Mouse (Mus musculus): Measurements from ENCODE around the gene Pdyn. TPM values are rescaled to one million over a fixed set of nuclear protein-coding genes. Genes with fewer than 3 reads are reported as not detected.

Pdyn gene
- polyA plus RNA-seq (2015; fragmentation: Nextera tagmentation; extraction: Ambion mirVana): 2.4 and 2.8 TPM in 2 replicates

GRCm38 (mm10) chr2:129699484-129700158 lies at the start of gene Pdyn:
TSS of gene Pdyn (minus strand) at chr2:129699844.
- Histone ChIP-seq H3K36me3 (ENCODE audit: poor library complexity, severe bottlenecking) (no peaks in the 10 kb centered on the region), H3K27ac (no peak within 1 kb of the TSS), H3K27me3 (peaks cover 25% of the 10 kb centered on the region), H3K4me2 (peak within 1 kb of the TSS; percentile 62), H3K4me3 (peak within 1 kb of the TSS; percentile 31), H3K4me1 (peaks cover 15% of the 10 kb centered on the region), H3K9ac (0 out of 2 replicates have a peak within 1 kb of the TSS, but pooled peaks have one; percentile 50), H3K9me3 (replicated peaks) (no peaks in the 10 kb centered on the region)
- ATAC-seq: peak; percentile 85
- 8% methylated on average over 20 of the region's 20 CpGs for WGBS

GRCm38 (mm10) chr2:129742016-129742415 lies 42.4 kb upstream of the Pdyn start:
- Histone ChIP-seq H3K4me1 (no peaks in the 10 kb centered on the region; the same call in 1 of the 2 replicates), H3K27me3 (no peaks in the 10 kb centered on the region), H3K4me2 (no peak overlapping the region), H3K9ac (no peak overlapping the region), H3K9me3 (replicated peaks) (no peaks in the 10 kb centered on the region), H3K4me3 (no peak overlapping the region), H3K27ac (no peak overlapping the region), H3K36me3 (ENCODE audit: poor library complexity, severe bottlenecking) (no peaks in the 10 kb centered on the region)
- no peak for ATAC-seq
- 94% methylated on average over 7 of the region's 7 CpGs for WGBS

DNA sequence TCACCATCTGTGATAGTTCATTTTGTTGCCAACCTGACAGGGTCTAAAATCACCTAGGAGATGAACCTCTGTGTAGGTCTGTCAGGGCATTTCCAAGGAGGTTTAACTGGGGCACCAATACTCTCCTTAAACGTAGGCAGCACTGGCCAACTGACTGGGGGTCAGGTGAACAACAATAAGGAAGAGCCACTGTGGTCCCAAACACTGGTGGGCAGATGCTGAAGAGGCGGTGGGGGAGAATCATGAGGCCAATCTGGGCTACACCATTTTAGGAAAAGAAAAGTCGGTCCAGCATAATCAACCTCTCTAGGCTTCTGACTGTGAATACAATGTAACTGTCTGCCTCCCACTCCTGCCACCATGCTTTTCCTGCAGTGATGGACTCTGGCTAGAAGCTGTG lies 40.9 kb upstream of the Pdyn start:
- WGBS: 79% methylated on average over 3 of the region's 3 CpGs
- no peak overlapping the region for H3K4me3 ChIP-seq
- no peak overlapping the region for H3K27ac ChIP-seq
- no peaks in the 10 kb centered on the region for H3K36me3 ChIP-seq (ENCODE audit: poor library complexity, severe bottlenecking)
- H3K9ac ChIP-seq: no peak overlapping the region
- H3K4me1 ChIP-seq: no peaks in the 10 kb centered on the region; the same call in 1 of the 2 replicates
- no peak for ATAC-seq
- H3K9me3 ChIP-seq (replicated peaks): no peaks in the 10 kb centered on the region
- no peaks in the 10 kb centered on the region for H3K27me3 ChIP-seq
- no peak overlapping the region for H3K4me2 ChIP-seq

- Histone ChIP-seq H3K4me1 (no peaks in the 10 kb centered on the region), H3K27me3 (no peaks in the 10 kb centered on the region), H3K9me3 (replicated peaks) (no peaks in the 10 kb centered on the region), H3K36me3 (ENCODE audit: poor library complexity, severe bottlenecking) (no peaks in the 10 kb centered on the region), H3K9ac (no peak overlapping the region), H3K27ac (no peak overlapping the region), H3K4me2 (no peak overlapping the region), H3K4me3 (no peak overlapping the region)
- no peak for ATAC-seq
- 86% methylated on average over 8 of the region's 8 CpGs for WGBS
Measured at GRCm38 (mm10) chr2:129734031-129734430, 34.4 kb upstream of the Pdyn start.

DNA sequence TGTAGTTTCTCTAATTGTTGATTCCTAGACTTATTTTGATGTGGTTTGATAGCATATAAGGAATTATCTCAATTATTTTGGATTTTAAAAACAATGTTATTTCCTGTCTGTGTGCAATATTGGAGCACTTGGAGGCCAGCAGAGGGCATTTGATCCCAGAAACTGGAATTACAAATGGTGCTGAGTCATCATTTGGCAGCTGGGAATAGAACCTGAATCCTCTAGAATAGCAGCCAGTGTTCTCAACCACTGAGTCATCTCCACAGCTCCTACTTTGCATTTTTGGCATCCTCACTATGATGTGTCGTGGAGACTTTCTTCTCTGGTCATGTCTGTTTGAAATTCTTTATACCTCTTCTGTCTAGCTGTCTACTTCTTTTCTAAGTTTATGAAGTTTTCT lies 30.0 kb upstream of the Pdyn start:
- Histone ChIP-seq H3K4me2 (no peak overlapping the region), H3K27me3 (no peaks in the 10 kb centered on the region), H3K27ac (no peak overlapping the region), H3K9ac (no peak overlapping the region), H3K36me3 (ENCODE audit: poor library complexity, severe bottlenecking) (no peaks in the 10 kb centered on the region), H3K9me3 (replicated peaks) (no peaks in the 10 kb centered on the region), H3K4me1 (no peaks in the 10 kb centered on the region), H3K4me3 (no peak overlapping the region)
- WGBS: 97% methylated on average over 1 of the region's 1 CpGs
- ATAC-seq: no peak

DNA sequence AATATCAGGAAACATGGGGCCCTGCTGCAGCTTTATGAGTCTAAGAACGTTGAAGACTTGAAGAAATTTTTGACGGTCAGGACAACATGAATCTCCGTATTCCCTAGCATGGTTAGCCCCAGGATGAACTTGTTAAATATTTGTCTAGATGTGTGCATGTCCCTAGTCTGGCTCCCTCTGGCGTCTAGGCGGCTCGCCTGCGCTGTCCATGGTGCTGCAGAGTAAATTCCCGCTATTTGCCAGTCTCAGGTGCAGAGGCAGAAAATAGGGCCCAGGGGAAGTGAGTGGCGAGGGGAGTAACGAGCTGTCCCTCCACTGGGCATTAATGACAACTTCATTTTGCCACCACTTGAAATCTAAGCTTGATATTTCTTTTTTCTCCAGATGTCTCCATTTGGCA lies 16.0 kb upstream of the Pdyn start:
- Histone ChIP-seq H3K4me1 (no peaks in the 10 kb centered on the region), H3K27ac (no peak overlapping the region), H3K4me2 (no peak overlapping the region), H3K9ac (no peak overlapping the region), H3K27me3 (no peaks in the 10 kb centered on the region), H3K9me3 (replicated peaks) (no peaks in the 10 kb centered on the region), H3K4me3 (no peak overlapping the region), H3K36me3 (ENCODE audit: poor library complexity, severe bottlenecking) (no peaks in the 10 kb centered on the region)
- no peak for ATAC-seq
- 23% methylated on average over 10 of the region's 10 CpGs for WGBS

GRCm38 (mm10) chr2:129713026-129713544 lies 13.4 kb upstream of the Pdyn start:
- 79% methylated on average over 5 of the region's 5 CpGs for WGBS
- no peaks in the 10 kb centered on the region for H3K4me1 ChIP-seq
- no peak overlapping the region for H3K4me2 ChIP-seq
- H3K9me3 ChIP-seq (replicated peaks): no peaks in the 10 kb centered on the region
- no peaks in the 10 kb centered on the region for H3K36me3 ChIP-seq (ENCODE audit: poor library complexity, severe bottlenecking)
- no peaks in the 10 kb centered on the region for H3K27me3 ChIP-seq
- no peak overlapping the region for H3K9ac ChIP-seq
- H3K4me3 ChIP-seq: no peak overlapping the region
- H3K27ac ChIP-seq: no peak overlapping the region
- ATAC-seq: no peak; the same call in 1 of the 2 replicates

DNA sequence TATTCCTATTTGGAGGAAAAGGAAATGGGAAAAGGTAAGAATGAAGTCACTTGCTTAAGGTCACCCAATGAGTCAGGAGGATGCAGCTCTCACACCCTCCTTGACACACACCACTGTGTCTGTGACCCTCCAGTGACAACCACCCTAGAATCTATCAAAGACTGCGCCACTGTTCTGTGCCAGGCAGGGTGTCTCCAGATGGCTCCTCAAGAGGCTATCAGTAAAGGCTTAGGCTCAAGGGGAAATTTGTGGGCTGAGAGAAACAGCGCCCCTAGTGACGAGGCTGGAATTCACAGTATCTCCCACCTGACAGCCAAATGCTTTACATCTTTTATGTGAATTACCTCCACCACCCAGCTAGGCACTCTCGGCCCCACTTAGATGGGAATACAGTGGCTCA lies 3.6 kb downstream of the Pdyn start:
- 6% methylated on average over 4 of the region's 4 CpGs for WGBS

GRCm38 (mm10) chr2:129694303-129694702 lies 5.3 kb downstream of the Pdyn start:
- H3K4me3 ChIP-seq: no peak overlapping the region
- H3K4me2 ChIP-seq: no peak overlapping the region
- H3K27ac ChIP-seq: no peak overlapping the region
- no peak for ATAC-seq
- peaks cover 14% of the 10 kb centered on the region for H3K27me3 ChIP-seq
- no peaks in the 10 kb centered on the region for H3K9me3 ChIP-seq (replicated peaks)
- no peaks in the 10 kb centered on the region for H3K36me3 ChIP-seq (ENCODE audit: poor library complexity, severe bottlenecking)
- H3K4me1 ChIP-seq: peaks cover 7% of the 10 kb centered on the region
- 78% methylated on average over 6 of the region's 6 CpGs for WGBS
- no peak overlapping the region for H3K9ac ChIP-seq

More for the DNA sequence above, 3.6 kb downstream of the Pdyn start:
- Histone ChIP-seq H3K9ac (no peak overlapping the region), H3K4me3 (no peak overlapping the region), H3K4me2 (no peak overlapping the region), H3K27ac (no peak overlapping the region), H3K27me3 (peaks cover 25% of the 10 kb centered on the region), H3K4me1 (peaks cover 15% of the 10 kb centered on the region), H3K36me3 (ENCODE audit: poor library complexity, severe bottlenecking) (no peaks in the 10 kb centered on the region), H3K9me3 (replicated peaks) (no peaks in the 10 kb centered on the region)
- ATAC-seq: peak; percentile 73; the same call in 1 of the 2 replicates

DNA sequence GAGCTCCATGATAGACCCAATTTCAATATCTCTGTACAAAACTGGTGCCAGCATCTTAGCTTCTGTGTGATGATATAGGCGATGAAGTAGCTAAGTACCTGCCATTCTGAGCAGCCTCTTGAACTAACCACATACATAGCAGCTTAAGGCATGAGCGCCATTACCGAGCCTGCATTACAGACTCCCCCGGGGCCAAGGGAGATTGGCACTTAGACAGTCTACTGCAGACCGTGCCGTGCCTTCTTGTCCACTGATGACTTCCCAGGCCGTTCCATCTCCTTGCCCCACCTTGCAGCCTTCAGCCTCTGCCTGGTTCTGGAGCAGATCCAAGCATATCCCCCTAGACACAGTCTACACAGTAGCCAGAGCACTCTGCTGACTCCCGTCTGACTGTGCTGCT lies 7.0 kb downstream of the Pdyn start:
- Histone ChIP-seq H3K27me3 (peaks cover 2% of the 10 kb centered on the region; the same call in 1 of the 2 replicates), H3K27ac (no peak overlapping the region)
- 88% methylated on average over 8 of the region's 8 CpGs for WGBS

GRCm38 (mm10) chr2:129689694-129690093 lies 9.9 kb downstream of the Pdyn start:
- Histone ChIP-seq H3K9me3 (replicated peaks) (no peaks in the 10 kb centered on the region), H3K27me3 (no peaks in the 10 kb centered on the region), H3K36me3 (ENCODE audit: poor library complexity, severe bottlenecking) (no peaks in the 10 kb centered on the region), H3K4me3 (no peak overlapping the region), H3K4me1 (0 out of 2 replicates have a peak, but pooled peaks cover 5% of the 10 kb centered on the region), H3K4me2 (no peak overlapping the region), H3K27ac (no peak overlapping the region), H3K9ac (no peak overlapping the region)
- 82% methylated on average over 7 of the region's 7 CpGs for WGBS
- no peak for ATAC-seq

More for the DNA sequence above, 7.0 kb downstream of the Pdyn start:
- H3K9ac ChIP-seq: no peak overlapping the region
- no peak for ATAC-seq
- no peak overlapping the region for H3K4me2 ChIP-seq
- H3K36me3 ChIP-seq (ENCODE audit: poor library complexity, severe bottlenecking): no peaks in the 10 kb centered on the region
- no peaks in the 10 kb centered on the region for H3K9me3 ChIP-seq (replicated peaks)
- no peak overlapping the region for H3K4me3 ChIP-seq
- no peaks in the 10 kb centered on the region; the same call in 1 of the 2 replicates for H3K4me1 ChIP-seq

DNA sequence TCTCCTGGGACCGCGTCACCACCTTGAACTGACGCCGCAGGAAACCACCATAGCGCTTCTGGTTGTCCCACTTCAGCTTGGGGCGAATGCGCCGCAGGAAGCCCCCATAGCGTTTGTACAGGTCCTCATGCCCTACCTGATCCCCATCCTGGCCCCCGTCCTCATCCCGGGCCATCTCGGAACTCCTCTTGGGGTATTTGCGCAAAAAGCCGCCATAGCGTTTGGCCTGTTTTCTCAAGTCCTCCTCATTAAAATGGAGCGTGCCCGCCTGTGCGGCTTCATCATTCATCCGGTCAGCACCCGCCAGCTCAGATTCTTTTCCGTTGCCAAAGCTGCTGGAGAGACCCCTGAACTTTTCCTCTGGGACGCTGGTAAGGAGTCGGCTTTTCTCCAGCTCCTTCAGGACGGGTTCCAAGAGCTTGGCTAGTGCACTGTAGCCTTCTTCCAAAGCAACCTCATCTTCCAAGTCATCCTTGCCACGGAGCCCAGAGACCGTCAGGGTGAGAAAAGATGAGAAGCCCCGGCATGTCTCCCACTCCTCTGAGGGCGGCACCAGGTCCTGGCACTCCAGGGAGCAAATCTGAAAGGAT lies 11.5 kb downstream of the Pdyn start:
- H3K4me3 ChIP-seq: no peak overlapping the region
- 0 out of 2 replicates have a peak, but pooled peaks cover 5% of the 10 kb centered on the region for H3K4me1 ChIP-seq
- H3K27me3 ChIP-seq: no peaks in the 10 kb centered on the region
- ATAC-seq: no peak
- H3K36me3 ChIP-seq (ENCODE audit: poor library complexity, severe bottlenecking): no peaks in the 10 kb centered on the region
- no peak overlapping the region for H3K4me2 ChIP-seq
- no peaks in the 10 kb centered on the region for H3K9me3 ChIP-seq (replicated peaks)
- WGBS: 93% methylated on average over 28 of the region's 28 CpGs
- H3K9ac ChIP-seq: no peak overlapping the region
- no peak overlapping the region for H3K27ac ChIP-seq
